24 mouse cellular contexts compared by ENCODE assay signal in the genomic region with DNA sequence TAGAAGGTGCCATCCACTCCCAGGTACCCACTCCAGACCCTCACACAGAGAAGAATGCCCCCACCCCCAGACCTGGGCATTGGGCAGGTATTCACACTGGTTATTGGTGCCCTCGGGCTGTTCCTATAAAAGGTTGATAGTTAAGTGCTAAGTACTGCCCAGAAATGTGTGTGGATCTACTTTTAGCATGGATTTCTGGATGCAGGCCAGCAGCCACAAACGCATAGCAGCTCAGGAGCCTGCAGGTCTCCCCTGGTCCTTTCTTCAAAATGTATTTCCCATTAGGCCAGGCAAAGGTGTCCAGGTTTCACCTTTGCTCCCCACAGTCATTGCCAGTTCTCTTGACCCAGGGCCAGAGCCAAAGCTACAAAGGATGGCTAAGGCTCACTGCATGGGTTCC.
DNase-seq lines count a peak whose midpoint lies in the region; ATAC-seq and TF ChIP-seq lines count a peak whose summit lies in the region.
"Had no signal": no experiment of that assay in that cellular context is flagged by ENCODE, and none has a peak within 500 bp of the region (broad histone marks: within the 10 kb centered on the region; RNA-seq: fewer than 3 reads in every experiment).

No protein-coding gene starts in this region.

- H3K36me3 ChIP-seq in heart, adult 2 months (ENCODE audit: control insufficient read depth, insufficient read depth, low read length), result no peaks in the 10 kb centered on the region
- H3K36me3 ChIP-seq in heart, postnatal 0 days (replicated peaks; ENCODE audit: control insufficient read depth, insufficient read depth, low read length), result no peaks in the 10 kb centered on the region
- H3K36me3 ChIP-seq in limb, embryonic 12.5 days, result no peaks in the 10 kb centered on the region
- no peaks in the 10 kb centered on the region for H3K36me3 ChIP-seq in limb, embryonic 10.5 days
- H3K36me3 ChIP-seq: forebrain, embryonic 10.5 days; G1E; hindbrain, embryonic 12.5 days; hindbrain, embryonic 15.5 days had no signal

- H3K4me1 ChIP-seq in heart, adult 2 months (ENCODE audit: control insufficient read depth, insufficient read depth, low read length), result no peaks in the 10 kb centered on the region
- H3K4me1 ChIP-seq in heart, postnatal 0 days (ENCODE audit: control insufficient read depth, insufficient read depth), result no peaks in the 10 kb centered on the region
- peaks cover 13% of the 10 kb centered on the region; the same call in 1 of the 2 replicates for H3K4me1 ChIP-seq in limb, embryonic 12.5 days (replicated peaks)
- no peaks in the 10 kb centered on the region for H3K4me1 ChIP-seq in limb, embryonic 10.5 days
- H3K4me1 ChIP-seq in lung, adult 2 months (ENCODE audit: control insufficient read depth, insufficient read depth, low read length), result no peaks in the 10 kb centered on the region
- H3K4me1 ChIP-seq: forebrain, embryonic 10.5 days; forebrain, embryonic 13.5 days; hindbrain, embryonic 15.5 days had no signal

- TF ChIP-seq CTCF in heart, adult 2 months (IDR thresholded peaks at IDR 0.05), result no peak
- no peak for TF ChIP-seq CTCF in heart, postnatal 0 days (IDR thresholded peaks at IDR 0.05; ENCODE audit: low read depth)
- TF ChIP-seq CTCF in lung, adult 2 months (IDR thresholded peaks at IDR 0.05; ENCODE audit: insufficient read depth, low read length), result no peak

- no peak overlapping the region for H3K4me2 ChIP-seq in heart, postnatal 0 days (ENCODE audit: low read depth, low read length)
- no peak overlapping the region for H3K4me2 ChIP-seq in limb, embryonic 12.5 days
- H3K4me2 ChIP-seq: forebrain, embryonic 13.5 days; hindbrain, embryonic 12.5 days; hindbrain, embryonic 15.5 days had no signal

- peak; percentile 31; the same call in 1 of the 2 replicates for ATAC-seq in heart, postnatal 0 days (ENCODE audit: insufficient read depth, low read depth)
- ATAC-seq in limb, embryonic 12.5 days (ENCODE audit: insufficient number of reproducible peaks, insufficient read depth, low FRiP score, low TSS enrichment, low read depth), result no peak
- ATAC-seq: forebrain, embryonic 13.5 days; forebrain, embryonic 16.5 days; intestine, postnatal 0 days; Patski had no signal

- no peaks in the 10 kb centered on the region for H3K27me3 ChIP-seq in heart, adult 2 months (ENCODE audit: control insufficient read depth, insufficient read depth, low read length)
- H3K27me3 ChIP-seq in heart, postnatal 0 days (ENCODE audit: control insufficient read depth, insufficient read depth, low read length), result no peaks in the 10 kb centered on the region
- H3K27me3 ChIP-seq in limb, embryonic 12.5 days, result 0 out of 2 replicates have a peak, but pooled peaks cover 3% of the 10 kb centered on the region
- H3K27me3 ChIP-seq in limb, embryonic 10.5 days (ENCODE audit: low read depth, poor library complexity, severe bottlenecking), result no peaks in the 10 kb centered on the region
- H3K27me3 ChIP-seq: forebrain, embryonic 13.5 days; hindbrain, embryonic 15.5 days; Patski had no signal

- no peaks in the 10 kb centered on the region for H3K9me3 ChIP-seq in heart, postnatal 0 days (replicated peaks; ENCODE audit: control insufficient read depth, low read length)
- H3K9me3 ChIP-seq in limb, embryonic 12.5 days, result no peaks in the 10 kb centered on the region
- H3K9me3 ChIP-seq in limb, embryonic 10.5 days (replicated peaks), result no peaks in the 10 kb centered on the region
- H3K9me3 ChIP-seq: forebrain, embryonic 10.5 days; forebrain, embryonic 13.5 days; G1E; hindbrain, embryonic 12.5 days; hindbrain, embryonic 15.5 days had no signal

- WGBS in heart, adult 2 months, result 46% methylated on average over 2 of the region's 2 CpGs
- WGBS in heart, postnatal 0 days, result 24% methylated on average over 2 of the region's 2 CpGs
- WGBS in limb, embryonic 12.5 days, result 59% methylated on average over 2 of the region's 2 CpGs
- 89% methylated on average over 2 of the region's 2 CpGs for WGBS in limb, embryonic 10.5 days
- WGBS in lung, adult 2 months, result 60% methylated on average over 2 of the region's 2 CpGs

- no peak overlapping the region for H3K9ac ChIP-seq in heart, adult 2 months (ENCODE audit: low read depth, low read length)
- H3K9ac ChIP-seq in heart, postnatal 0 days (replicated peaks; ENCODE audit: low read depth, low read length), result no peak overlapping the region
- H3K9ac ChIP-seq in limb, embryonic 12.5 days (replicated peaks), result no peak overlapping the region
- H3K9ac ChIP-seq: forebrain, embryonic 13.5 days; hindbrain, embryonic 12.5 days; hindbrain, embryonic 15.5 days had no signal

- no peaks in the 10 kb centered on the region for H3K79me2 ChIP-seq in heart, adult 2 months (replicated peaks; ENCODE audit: control insufficient read depth, insufficient read depth, low read length)

- intact Hi-C loops in heart, adult 2 months (cut with DNase I), result no loop called here
- intact Hi-C loops in heart, postnatal 25 days (cut with DNase I), result no loop called here

- no peak overlapping the region for H3K4me3 ChIP-seq in heart, adult 2 months
- H3K4me3 ChIP-seq in heart, postnatal 0 days (ENCODE audit: low read depth, low read length), result no peak overlapping the region
- no peak overlapping the region for H3K4me3 ChIP-seq in limb, embryonic 12.5 days (replicated peaks)
- no peak overlapping the region for H3K4me3 ChIP-seq in limb, embryonic 10.5 days
- no peak overlapping the region for H3K4me3 ChIP-seq in lung, adult 2 months (replicated peaks; ENCODE audit: extremely low read depth, low read depth, low read length)
- H3K4me3 ChIP-seq: forebrain, embryonic 10.5 days; forebrain, embryonic 13.5 days; hindbrain, embryonic 12.5 days; hindbrain, embryonic 15.5 days had no signal

- peak; percentile 8 to 18 for DNase-seq in heart, adult 2 months
- no peak for DNase-seq in heart, adult 8-10 months (ENCODE audit: low spot score)
- DNase-seq in heart, postnatal 0 days (ENCODE audit: low spot score), result peak; percentile 28
- no peak for DNase-seq in heart, postnatal 25 days (ENCODE audit: low spot score)
- no peak for DNase-seq in limb, embryonic 10.5 days (ENCODE audit: low spot score)
- DNase-seq in heart, postnatal 4 days, result peak; percentile 56
- no peak for DNase-seq in lung, adult 2 months
- DNase-seq: adrenal gland, postnatal 10 days; adrenal gland, postnatal 36 days; B cell, adult 2 months; cerebellum, adult 18-20 months; cerebellum, adult 9-10 months; gastrocnemius, postnatal 10 days; gastrocnemius, postnatal 36 days; kidney, adult 2 months had no signal

- no peak for TF ChIP-seq EP300 in heart, adult 2 months (IDR thresholded peaks at IDR 0.05; ENCODE audit: insufficient read depth, low read depth, low read length)
- TF ChIP-seq EP300 in heart, postnatal 0 days (IDR thresholded peaks at IDR 0.05; ENCODE audit: low read depth), result no peak

- no peak for TF ChIP-seq POLR2A in heart, adult 2 months (IDR thresholded peaks at IDR 0.05; ENCODE audit: insufficient read depth, low read depth, low read length)
- no peak for TF ChIP-seq POLR2A in lung, adult 2 months (IDR thresholded peaks at IDR 0.05; ENCODE audit: borderline replicate concordance, extremely low read depth, low read depth, low read length)

- H3K27ac ChIP-seq in heart, adult 2 months, result no peak overlapping the region
- no peak overlapping the region for H3K27ac ChIP-seq in heart, postnatal 0 days (ENCODE audit: low read depth)
- H3K27ac ChIP-seq in limb, embryonic 12.5 days, result 0 out of 2 replicates have a peak overlapping the region, but pooled peaks have one; percentile 29
- no peak overlapping the region for H3K27ac ChIP-seq in limb, embryonic 10.5 days
- H3K27ac ChIP-seq: forebrain, embryonic 10.5 days; forebrain, embryonic 13.5 days; hindbrain, embryonic 12.5 days; hindbrain, embryonic 15.5 days had no signal

Comparison
In these comparisons a context has a peak if more than half of its experiments do, and no peak if none do; other contexts are left out.
1. DNase-seq: peak in heart, adult 2 months (2 of 2), heart, postnatal 0 days (single experiment) and heart, postnatal 4 days (single experiment); none in heart, adult 8-10 months (single experiment), heart, postnatal 25 days (single experiment), limb, embryonic 10.5 days (single experiment) and lung, adult 2 months (single experiment).